Mouse (Mus musculus) heart, postnatal 14 days (tissue): ENCODE results near the gene Gm37596. TPM values are rescaled to one million over a fixed set of nuclear protein-coding genes. Genes with fewer than 3 reads are reported as not detected.
"Not testable (repeated sequence)": the region's sequence is repeated elsewhere in the genome, so short reads cannot be mapped to it uniquely, and the experiment has no call there.

Source experiments
- DNase-seq, 2 experiments: peaks; one replicate each; pipeline ENCODE4 v3.0.0; 2021 to 2022
- intact Hi-C: fragments of 180-260 bp; cut with DNase I; formaldehyde crosslinking; loops from one replicate; pipeline ENCODE4 v1.15.1; 2025
- long read RNA-seq, 2 experiments: library from polyadenylated mRNA; stranded (forward); transcript quantifications; one replicate each; pipeline ENCODE4 v2.0.0; 2021
- total RNA-seq, 2 experiments: library from RNA; stranded (reverse); gene quantifications; 2 replicates each; pipeline ENCODE4 v1.2.3; 2021

Gene Gm37596
- not detected for total RNA-seq
- long read RNA-seq, experiment 1: 0 reads
- long read RNA-seq, experiment 2: 0 reads

- intact Hi-C loops, DNase-seq: not testable (repeated sequence)
These were observed at the start of gene Gm37596 for GRCm38 (mm10) chr3:93692970-93693369. TSS of gene Gm37596 (minus strand) at chr3:93693070.

DNA sequence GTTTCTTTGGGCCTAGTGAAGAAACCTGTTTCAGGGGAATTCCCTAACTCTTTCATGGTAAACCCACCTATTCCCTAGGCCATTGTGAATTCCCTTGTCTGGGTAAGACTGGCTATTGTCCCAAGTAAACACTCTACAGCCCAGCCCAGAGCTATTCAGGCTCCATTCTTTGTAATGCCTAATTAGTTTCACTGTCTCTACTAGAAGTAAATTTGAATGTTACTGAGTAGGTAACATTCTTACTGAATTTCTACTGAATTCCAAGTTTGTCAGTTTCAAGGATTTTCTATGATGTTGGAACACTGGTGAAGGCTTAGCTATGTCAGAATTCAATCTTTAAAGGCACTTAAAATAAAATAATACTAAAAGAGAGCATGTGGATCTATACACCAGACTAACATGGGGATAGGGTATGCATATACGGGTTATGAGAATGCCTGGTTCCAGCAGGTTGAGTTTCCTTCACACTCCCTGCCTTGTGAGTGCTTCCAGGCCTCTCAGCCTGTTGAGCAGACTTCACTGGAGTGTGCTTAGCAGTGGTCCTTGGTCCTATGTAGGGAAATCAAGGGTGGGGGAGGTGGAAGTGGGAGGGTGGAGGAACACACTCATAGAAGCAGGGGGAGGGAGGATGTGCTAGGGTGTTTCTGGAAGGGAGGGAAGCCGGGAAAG lies 16.2 kb upstream of the Gm37596 start:
- DNase-seq, intact Hi-C loops: not testable (repeated sequence)

DNA sequence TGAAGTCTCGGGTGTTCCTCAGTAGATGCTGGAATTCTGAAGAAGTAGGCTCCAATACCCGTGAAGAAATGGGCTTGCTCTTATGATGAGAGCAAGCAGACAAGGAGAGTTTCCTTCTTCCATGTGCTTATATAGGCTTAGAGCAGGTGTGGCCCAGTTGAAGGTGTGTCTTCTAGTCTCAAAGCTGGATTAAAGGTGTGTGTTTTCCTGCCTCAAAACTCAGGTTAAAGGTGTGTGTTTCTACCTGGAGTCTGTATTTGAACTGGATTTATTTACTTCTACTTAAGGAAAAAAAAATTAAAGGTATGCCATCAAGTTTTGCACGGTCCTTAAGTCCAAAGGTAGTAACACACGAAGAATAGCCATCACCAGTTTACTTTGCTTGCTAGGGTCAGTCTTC lies 16.7 kb downstream of the Gm37596 start, which contains the start of gene Tdpoz1:
Gene Tdpoz1 (minus strand): TSS at position 101 of the 400 bp plus-strand sequence.
- DNase-seq, intact Hi-C loops: not testable (repeated sequence)

DNA sequence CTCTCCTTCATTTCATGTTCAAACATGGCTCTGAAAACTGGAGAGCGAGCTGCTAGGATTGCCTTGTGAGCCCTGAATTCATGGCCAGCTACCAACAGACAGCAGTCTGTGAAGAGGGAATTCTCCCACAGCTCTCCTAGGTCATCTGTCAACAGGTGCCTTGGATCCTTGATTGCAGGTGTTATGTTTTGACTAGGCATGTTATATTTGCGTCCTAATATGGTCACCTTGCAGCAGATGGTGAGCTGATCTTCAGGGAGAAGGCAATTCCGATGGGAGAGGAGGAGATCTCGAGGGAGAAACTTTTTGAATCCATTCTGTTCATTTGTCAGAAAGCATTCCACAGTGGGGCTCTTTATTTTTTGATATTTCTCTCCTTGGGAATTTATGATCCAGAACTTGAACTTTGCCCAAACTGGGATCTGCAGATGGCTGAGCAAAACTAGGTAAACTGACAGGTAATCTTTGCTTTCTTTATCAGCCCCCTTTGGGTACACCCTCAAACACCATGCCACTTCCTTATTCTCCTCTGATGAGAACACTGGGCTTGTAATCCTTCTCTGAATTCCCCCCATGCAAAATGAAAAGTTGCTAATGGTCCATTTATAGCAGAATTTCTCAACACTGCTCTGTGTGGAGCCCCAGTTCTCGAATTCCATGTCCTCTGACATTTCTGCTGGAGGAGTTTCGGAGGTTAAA lies 21.9 kb downstream of the Gm37596 start:
- intact Hi-C loops, DNase-seq: not testable (repeated sequence)

GRCm38 (mm10) chr3:93654260-93654659 lies 38.6 kb downstream of the Gm37596 start:
- no peak for DNase-seq
- intact Hi-C loops: no loop called here

DNA sequence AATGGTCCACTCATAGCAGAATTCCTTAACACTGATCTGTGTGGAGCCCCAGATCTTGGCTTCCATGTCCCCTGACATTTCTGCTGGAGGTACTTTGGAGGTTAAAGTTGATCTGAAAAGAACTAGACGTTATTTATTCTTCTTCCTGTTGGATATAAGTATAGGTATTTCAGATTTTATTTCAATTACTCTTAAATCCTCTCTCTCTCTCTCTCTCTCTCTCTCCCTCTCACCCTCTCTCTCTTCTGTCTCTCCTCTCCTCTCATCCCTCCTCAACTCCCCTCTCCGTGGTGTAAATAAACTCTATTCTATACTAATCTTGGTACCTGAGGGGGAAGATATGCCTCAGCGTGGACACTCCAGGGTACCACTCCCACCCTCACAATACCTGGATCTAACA lies 40.3 kb downstream of the Gm37596 start, which contains the start of gene Tdpoz2:
Gene Tdpoz2 (minus strand): TSS at position 101 of the 400 bp plus-strand sequence.
- DNase-seq: no peak
- intact Hi-C loops: no loop called here

Other genes starting within 250 kb of the Gm37596 start
- not detected for gene Tchhl1, start 224.3 kb downstream of the Gm37596 start, total RNA-seq
- gene S100a11, start 172.6 kb downstream of the Gm37596 start, total RNA-seq: 100 to 1,000 TPM; 111 to 124 TPM
- gene S100a10, start 138.0 kb downstream of the Gm37596 start, total RNA-seq: 100 to 1,000 TPM; 129 to 145 TPM
- not detected for gene Tdpoz2, start 40.4 kb downstream of the Gm37596 start, total RNA-seq
- gene Tdpoz1, start 16.8 kb downstream of the Gm37596 start, total RNA-seq: not detected
- not detected for gene Gm5773, start 79.9 kb upstream of the Gm37596 start, total RNA-seq
- gene Tdpoz4, start 103.3 kb upstream of the Gm37596 start, total RNA-seq: not detected
- gene Tdpoz3, start 132.9 kb upstream of the Gm37596 start, total RNA-seq: not detected